Mouse (Mus musculus): ENCODE measurements around the gene Ager.

- TF ChIP-seq EP300 (IDR thresholded peaks at IDR 0.05; ENCODE audit: low read depth) (no peak), CTCF (IDR thresholded peaks at IDR 0.05; ENCODE audit: low read depth) (no peak)
These were observed 5.7 kb upstream of the Ager start for GRCm38 (mm10) chr17:34591994-34592375.

Data from liver, postnatal 0 days (tissue).